ENCODE assay signal across 10 mouse cellular contexts in the genomic region with DNA sequence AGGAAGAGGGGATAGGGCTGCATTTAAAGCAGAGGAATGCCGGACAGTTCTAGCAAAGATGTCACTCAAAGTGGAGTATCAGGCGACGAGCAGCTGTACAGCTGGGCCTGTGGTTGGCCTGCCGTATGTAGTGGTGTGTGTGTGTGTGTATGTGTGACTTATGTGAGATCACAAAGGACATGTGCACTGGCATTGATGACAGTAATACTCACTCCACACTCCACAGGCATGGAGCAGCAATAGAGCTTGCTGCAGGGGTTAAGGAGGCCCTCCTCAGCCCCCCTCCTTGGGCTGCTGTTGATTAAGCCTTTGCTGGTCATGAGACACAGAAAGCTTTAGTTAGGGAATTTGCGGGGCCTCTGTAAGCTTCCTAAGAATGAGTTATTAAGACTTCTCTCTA.
DNase-seq lines count a peak whose midpoint lies in the region; ATAC-seq and TF ChIP-seq lines count a peak whose summit lies in the region.
"Had no signal": no experiment of that assay in that cellular context is flagged by ENCODE, and none has a peak within 500 bp of the region (broad histone marks: within the 10 kb centered on the region; RNA-seq: fewer than 3 reads in every experiment).

No protein-coding gene starts in this region.

- no peak overlapping the region for H3K27ac ChIP-seq in kidney, postnatal 0 days
- H3K27ac ChIP-seq in embryonic facial prominence, embryonic 11.5 days (replicated peaks; ENCODE audit: low read depth, low read length), result no peak overlapping the region
- H3K27ac ChIP-seq: limb, embryonic 15.5 days; midbrain, embryonic 12.5 days had no signal

- no peak overlapping the region for H3K9ac ChIP-seq in kidney, postnatal 0 days (ENCODE audit: low read depth, low read length)
- no peak overlapping the region for H3K9ac ChIP-seq in embryonic facial prominence, embryonic 11.5 days (replicated peaks; ENCODE audit: low read length)
- H3K9ac ChIP-seq: limb, embryonic 15.5 days; midbrain, embryonic 12.5 days had no signal

- TF ChIP-seq CTCF in kidney, postnatal 0 days (IDR thresholded peaks at IDR 0.05; ENCODE audit: low read depth), result no peak

- no peak for ATAC-seq in kidney, postnatal 0 days (replicated peaks; ENCODE audit: low FRiP score, low read depth)
- ATAC-seq in embryonic facial prominence, embryonic 11.5 days (replicated peaks; ENCODE audit: insufficient number of reproducible peaks, low FRiP score, low TSS enrichment, low read depth), result no peak

- H3K9me3 ChIP-seq in kidney, postnatal 0 days (replicated peaks; ENCODE audit: low read length), result no peaks in the 10 kb centered on the region
- H3K9me3 ChIP-seq in embryonic facial prominence, embryonic 11.5 days (replicated peaks; ENCODE audit: control insufficient read depth, low read length), result no peaks in the 10 kb centered on the region
- H3K9me3 ChIP-seq: limb, embryonic 15.5 days; midbrain, embryonic 12.5 days had no signal

- H3K36me3 ChIP-seq in kidney, postnatal 0 days (ENCODE audit: insufficient read depth, low read length), result no peaks in the 10 kb centered on the region
- no peaks in the 10 kb centered on the region for H3K36me3 ChIP-seq in embryonic facial prominence, embryonic 11.5 days (replicated peaks; ENCODE audit: control insufficient read depth, insufficient read depth, low read depth, low read length)
- H3K36me3 ChIP-seq: limb, embryonic 15.5 days; midbrain, embryonic 12.5 days had no signal

- WGBS in kidney, postnatal 0 days, result 53% methylated on average over 5 of the region's 5 CpGs
- WGBS in embryonic facial prominence, embryonic 11.5 days, result 46% methylated on average over 5 of the region's 5 CpGs

- H3K4me2 ChIP-seq in kidney, postnatal 0 days (ENCODE audit: low read length), result 0 out of 2 replicates have a peak overlapping the region, but pooled peaks have one; percentile 7
- H3K4me2 ChIP-seq in embryonic facial prominence, embryonic 11.5 days (ENCODE audit: low read depth, low read length), result no peak overlapping the region; the same call in 1 of the 2 replicates
- H3K4me2 ChIP-seq: limb, embryonic 15.5 days; midbrain, embryonic 12.5 days had no signal

- no peak overlapping the region for H3K4me3 ChIP-seq in kidney, postnatal 0 days (replicated peaks; ENCODE audit: low read depth, low read length)
- H3K4me3 ChIP-seq in embryonic facial prominence, embryonic 11.5 days (ENCODE audit: low read depth, low read length), result no peak overlapping the region
- H3K4me3 ChIP-seq: limb, embryonic 15.5 days; midbrain, embryonic 12.5 days had no signal

- H3K27me3 ChIP-seq in kidney, postnatal 0 days (ENCODE audit: insufficient read depth, low read length), result no peaks in the 10 kb centered on the region
- no peaks in the 10 kb centered on the region for H3K27me3 ChIP-seq in embryonic facial prominence, embryonic 11.5 days (ENCODE audit: control insufficient read depth, insufficient read depth, low read length)
- H3K27me3 ChIP-seq: limb, embryonic 15.5 days; midbrain, embryonic 12.5 days had no signal

- no peak for DNase-seq in kidney, postnatal 0 days (ENCODE audit: low spot score)
- DNase-seq in kidney, postnatal 10 days, result no peak
- peak; percentile 64 for DNase-seq in CD4-positive, CD25-positive, alpha-beta regulatory T cell, adult 2 months (ENCODE audit: low read depth, low spot score)
- DNase-seq in embryonic facial prominence, embryonic 11.5 days (ENCODE audit: low spot score), result peak; percentile 35
- peak; percentile 35 to 60 for DNase-seq in natural killer cell, adult 2 months (ENCODE audit: low spot score in 2 of 2)
- no peak for DNase-seq in frontal cortex, postnatal 36 days (ENCODE audit: low spot score in 2 of 2)
- DNase-seq in lung, postnatal 10 days, result no peak
- DNase-seq: kidney, adult 11 months had no signal

- H3K4me1 ChIP-seq in kidney, postnatal 0 days (replicated peaks; ENCODE audit: insufficient read depth, low read length), result peaks cover 24% of the 10 kb centered on the region
- no peaks in the 10 kb centered on the region for H3K4me1 ChIP-seq in embryonic facial prominence, embryonic 11.5 days (ENCODE audit: control insufficient read depth, insufficient read depth, low read length)

Comparison
In these comparisons a context has a peak if more than half of its experiments do, and no peak if none do; other contexts are left out.
1. DNase-seq: peak in CD4-positive, CD25-positive, alpha-beta regulatory T cell, adult 2 months (single experiment), embryonic facial prominence, embryonic 11.5 days (single experiment) and natural killer cell, adult 2 months (2 of 2); none in kidney, postnatal 0 days (single experiment), kidney, postnatal 10 days (single experiment), frontal cortex, postnatal 36 days (0 of 2) and lung, postnatal 10 days (single experiment).